Mouse (Mus musculus) neural tube, embryonic 13.5 days (tissue): ENCODE data around the gene Duxbl1. TPM values are rescaled to one million over a fixed set of nuclear protein-coding genes. Genes with fewer than 3 reads are reported as not detected.
"Not testable (repeated sequence)": the region's sequence is repeated elsewhere in the genome, so short reads cannot be mapped to it uniquely, and the experiment has no call there.

Experiments used
- ATAC-seq: fragments of 200-750 bp; cut with Nextera tagmentation; 2 replicates; pipeline ENCODE4 v1.8.0; 2017; ENCODE audit warnings: low read depth, mild to moderate bottlenecking, moderate TSS enrichment, moderate library complexity
- H3K27ac ChIP-seq: fragments of 300-500 bp; sonication (generic); replicated peaks from 2 replicates; pipeline ENCODE4 v1.5.1; 2015; ENCODE audit warnings: moderate library complexity, mild to moderate bottlenecking, inconsistent platforms
- H3K27me3 ChIP-seq: fragments of 300-500 bp; sonication (generic); 2 replicates; pipeline ENCODE4 v1.6.1; 2015; ENCODE audit warnings: mild to moderate bottlenecking, inconsistent platforms
- H3K36me3 ChIP-seq: fragments of 300-500 bp; sonication (generic); 2 replicates; pipeline ENCODE4 v1.6.1; 2015; ENCODE audit warnings: mild to moderate bottlenecking, inconsistent platforms
- H3K4me1 ChIP-seq: fragments of 300-500 bp; sonication (generic); replicated peaks from 2 replicates; pipeline ENCODE4 v1.6.1; 2015; ENCODE audit warnings: inconsistent platforms
- H3K4me2 ChIP-seq: fragments of 300-500 bp; sonication (generic); 2 replicates; pipeline ENCODE4 v1.6.1; 2015; ENCODE audit warnings: inconsistent platforms, mild to moderate bottlenecking, moderate library complexity
- H3K4me3 ChIP-seq: fragments of 300-500 bp; sonication (generic); 2 replicates; pipeline ENCODE4 v1.5.1; 2015; ENCODE audit warnings: mild to moderate bottlenecking, inconsistent platforms
- H3K9ac ChIP-seq: fragments of 300-500 bp; sonication (generic); 2 replicates; pipeline ENCODE4 v1.6.1; 2015; ENCODE audit warnings: moderate library complexity, mild to moderate bottlenecking, inconsistent platforms
- H3K9me3 ChIP-seq: fragments of 300-500 bp; sonication (generic); 2 replicates; pipeline ENCODE4 v1.6.1; 2016; ENCODE audit warnings: inconsistent platforms
- WGBS: fragments of 180-500 bp; shearing (Covaris S2); methylation state at CpG from one replicate; pipeline ENCODE4 v1.1.7; 2015; 5-methylcytosine and 5-hydroxymethylcytosine counted together
- polyA plus RNA-seq: library from polyadenylated mRNA; unstranded; fragments of >200 nt; fragmentation: Nextera tagmentation; extraction: Ambion mirVana; gene quantifications from 2 replicates; pipeline ENCODE4 v1.2.1, GENCODE M21; 2015

Duxbl1 gene
- polyA plus RNA-seq, 1 experiment from 2014 or later: 3.1 TPM

DNA sequence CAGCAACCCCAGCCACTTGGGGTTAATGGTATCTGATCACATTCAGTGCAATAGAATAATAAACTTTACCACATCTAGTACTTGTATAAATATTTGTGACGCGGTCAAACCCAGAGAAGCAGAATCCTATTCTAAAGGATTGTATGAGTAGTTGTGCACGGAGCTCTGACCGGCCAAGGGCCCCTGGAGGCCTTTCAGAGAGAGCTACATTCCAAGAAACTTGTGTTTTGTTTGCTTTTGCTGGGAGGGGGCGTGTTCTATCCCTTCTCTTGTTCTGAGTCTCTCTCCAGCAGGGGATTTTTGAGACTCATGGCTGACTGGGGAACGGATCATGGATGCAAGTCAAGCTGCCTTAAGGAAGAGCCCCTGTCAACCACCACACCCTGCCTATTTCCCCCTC, 57.1 kb downstream of the Duxbl1 start:
- not testable (repeated sequence) for H3K27ac ChIP-seq, H3K4me2 ChIP-seq, H3K4me1 ChIP-seq, H3K36me3 ChIP-seq, H3K4me3 ChIP-seq, H3K9ac ChIP-seq, H3K27me3 ChIP-seq, ATAC-seq, H3K9me3 ChIP-seq
- WGBS: no CpG with 5 or more reads among the region's 6 CpGs

Other genes with a start within 250 kb of the Duxbl1 start
- 14.2 and 16.7 TPM in 2 replicates for gene Zcchc24, start 209.5 kb upstream of the Duxbl1 start, polyA plus RNA-seq
- 3.1 and 3.7 TPM in 2 replicates for gene Anxa11, start 136.4 kb upstream of the Duxbl1 start, polyA plus RNA-seq
- gene Plac9a, start 75.5 kb upstream of the Duxbl1 start, polyA plus RNA-seq: not detected in 2 replicates
- 2.4 and 3.9 TPM in 2 replicates for gene Tmem254a, start 50.9 kb upstream of the Duxbl1 start, polyA plus RNA-seq
- gene Cphx1, start 40.3 kb upstream of the Duxbl1 start, polyA plus RNA-seq: not detected in 2 replicates
- gene Gm9780, start 64.1 kb downstream of the Duxbl1 start, polyA plus RNA-seq: 4.2 and 6.8 TPM in 2 replicates
- 20.2 and 23.7 TPM in 2 replicates for gene Tmem254c, start 88.8 kb downstream of the Duxbl1 start, polyA plus RNA-seq
- not detected in 2 replicates for gene Cphx2, start 102.9 kb downstream of the Duxbl1 start, polyA plus RNA-seq
- not detected in 2 replicates for gene Cphx3, start 103.7 kb downstream of the Duxbl1 start, polyA plus RNA-seq
- gene Duxbl2, start 139.8 kb downstream of the Duxbl1 start, polyA plus RNA-seq: 0.59 TPM in 1 of 2 replicates, not detected in the other
- 2.7 and 4.1 TPM in 2 replicates for gene Plac9b, start 203.9 kb downstream of the Duxbl1 start, polyA plus RNA-seq
- gene Tmem254b, start 228.5 kb downstream of the Duxbl1 start, polyA plus RNA-seq: 20.7 and 23.4 TPM in 2 replicates